Mouse (Mus musculus): ENCODE results near the gene Aebp2.

Gene Aebp2

DNA sequence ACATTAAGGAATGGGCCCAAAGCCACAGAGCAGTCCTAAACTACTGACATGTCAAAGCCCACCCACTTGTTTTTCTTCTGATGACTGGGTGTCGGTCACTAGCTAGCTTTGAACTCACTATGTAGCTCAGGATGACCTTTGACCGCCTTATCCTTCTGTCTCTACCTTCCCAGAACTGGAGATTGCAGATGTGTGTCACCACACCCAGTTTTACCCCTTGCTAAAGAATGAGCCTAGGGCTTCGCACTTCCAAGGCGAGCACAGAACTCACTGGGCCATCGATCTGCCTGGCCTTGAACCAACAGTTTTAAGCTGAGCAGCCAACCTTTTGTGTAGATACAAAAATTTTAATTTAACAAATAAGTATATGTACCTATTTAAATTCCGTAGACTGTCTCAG lies 13.8 kb upstream of the Aebp2 start:
- no peak for DNase-seq

DNA sequence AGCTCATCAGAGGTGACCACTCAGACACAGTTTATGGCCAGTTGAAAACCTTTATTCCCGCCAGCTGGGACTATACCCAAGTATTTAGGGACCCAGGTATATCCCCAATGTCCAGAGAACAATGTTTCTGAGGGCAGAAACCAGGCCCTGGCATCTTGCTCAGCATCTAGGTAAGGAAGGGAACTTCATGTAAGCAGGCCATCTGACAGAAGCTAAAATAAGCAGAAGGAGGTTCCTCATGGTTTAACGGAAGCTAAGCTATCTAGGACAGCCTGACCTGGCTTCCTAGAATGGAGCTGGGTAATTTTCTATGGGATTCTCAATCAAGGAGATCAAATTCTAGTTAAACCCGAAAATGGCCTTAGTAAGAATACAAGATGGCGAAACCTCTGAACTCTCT lies 12.9 kb upstream of the Aebp2 start:
- DNase-seq: no peak

DNA sequence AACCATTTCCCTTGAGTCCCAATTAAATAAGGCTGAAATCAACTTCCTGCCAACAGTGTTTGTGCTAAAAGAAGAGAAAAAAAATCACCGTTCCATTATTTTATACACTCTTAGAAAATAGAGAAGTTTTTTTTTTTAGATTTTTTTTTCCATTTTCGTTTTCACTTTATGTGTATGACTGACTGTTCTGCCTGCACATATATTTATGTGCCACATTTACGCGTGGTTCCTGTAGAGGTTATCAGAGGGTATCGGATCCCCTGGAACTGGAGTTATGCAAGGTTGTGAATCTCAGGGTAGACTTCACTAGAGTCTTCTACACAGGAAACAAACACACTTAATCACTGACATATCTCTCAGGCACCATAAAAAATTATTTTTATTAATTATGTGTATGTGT lies 12.3 kb upstream of the Aebp2 start:
- DNase-seq: no peak

DNA sequence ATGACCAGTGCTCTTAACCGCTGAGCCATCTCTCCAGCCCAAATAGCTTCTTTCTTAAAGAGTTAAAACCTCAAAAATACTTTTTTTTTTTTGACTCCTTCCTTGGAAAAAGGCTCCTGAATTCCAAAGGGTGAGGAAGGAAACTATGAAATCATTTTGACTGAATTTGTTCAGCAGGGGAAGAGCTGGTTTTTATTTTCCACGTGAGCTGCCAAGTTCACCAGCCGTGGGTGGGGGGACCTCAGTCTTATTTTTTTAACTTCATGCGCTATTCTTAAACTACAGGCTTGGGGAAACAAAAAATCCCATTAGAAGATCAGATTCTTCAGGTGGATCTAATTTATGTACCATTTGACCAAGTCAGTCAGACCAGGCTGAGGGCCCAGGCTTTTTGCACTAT lies 11.2 kb upstream of the Aebp2 start:
- no peak for DNase-seq

DNA sequence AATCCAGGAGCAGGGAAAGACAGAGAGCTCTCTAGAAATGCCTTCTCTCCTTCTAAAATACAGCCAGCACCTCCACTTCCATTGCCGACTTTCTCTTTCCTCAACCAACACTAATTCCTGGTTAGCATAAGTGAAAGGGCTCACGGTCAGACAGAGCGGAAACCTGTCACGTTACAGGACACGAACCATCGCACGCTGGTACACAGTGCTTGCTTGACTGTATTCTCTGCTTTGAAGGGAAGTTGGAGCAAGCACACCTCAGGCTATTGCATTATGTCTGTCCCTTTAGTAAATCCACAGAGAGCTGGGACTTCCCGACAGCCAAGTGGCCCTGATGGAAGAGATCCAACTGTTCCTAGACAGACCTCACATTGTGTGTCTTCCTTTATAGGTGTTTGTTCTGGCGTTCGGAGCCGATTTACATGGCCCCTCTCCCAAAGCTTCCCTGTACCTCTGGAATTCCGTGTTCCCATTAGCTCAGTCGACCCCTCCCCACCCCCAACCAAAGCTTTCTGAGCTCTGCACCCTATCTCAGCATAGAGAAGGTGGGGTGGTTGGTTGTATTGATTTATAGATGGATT lies 10.5 kb upstream of the Aebp2 start:
- DNase-seq: no peak

DNA sequence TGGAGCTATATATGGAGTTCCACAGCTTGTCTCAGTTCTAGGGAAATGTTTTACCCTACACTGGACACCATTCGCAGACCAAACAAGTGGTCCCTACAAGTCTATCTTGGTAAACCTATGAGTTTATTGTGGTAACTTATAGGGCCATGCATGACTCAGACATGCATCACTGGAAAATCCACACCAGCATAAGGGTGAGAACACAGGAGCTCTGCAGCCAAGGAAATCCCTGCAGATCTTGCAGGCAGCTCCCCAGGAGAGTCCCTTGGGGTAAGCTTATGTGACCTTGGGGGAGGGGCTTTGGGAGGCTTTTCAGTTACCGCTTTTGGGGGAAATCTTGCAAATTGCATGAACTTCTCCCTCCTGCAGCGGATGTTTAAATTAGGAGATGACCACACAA lies 8.6 kb upstream of the Aebp2 start:
- no peak for DNase-seq

DNA sequence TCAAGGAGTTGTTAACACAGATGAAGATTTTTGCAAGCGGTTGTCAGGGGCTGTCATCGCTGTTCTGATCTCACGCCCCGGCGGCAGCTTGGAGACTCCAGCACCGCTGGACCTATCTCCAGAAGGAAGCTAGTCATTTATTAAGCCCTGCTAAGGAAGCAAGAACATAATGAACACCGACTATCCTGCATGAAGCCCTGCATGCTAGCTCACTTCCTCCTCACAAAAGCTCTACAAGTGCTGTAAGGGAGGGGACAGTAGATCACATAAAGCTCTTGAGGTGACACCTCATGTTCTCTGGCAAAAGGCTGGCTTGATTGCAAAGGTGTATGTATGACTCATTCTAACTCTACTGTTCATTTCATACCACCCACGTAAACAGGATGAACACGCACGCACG lies 7.8 kb upstream of the Aebp2 start:
- DNase-seq: no peak

DNA sequence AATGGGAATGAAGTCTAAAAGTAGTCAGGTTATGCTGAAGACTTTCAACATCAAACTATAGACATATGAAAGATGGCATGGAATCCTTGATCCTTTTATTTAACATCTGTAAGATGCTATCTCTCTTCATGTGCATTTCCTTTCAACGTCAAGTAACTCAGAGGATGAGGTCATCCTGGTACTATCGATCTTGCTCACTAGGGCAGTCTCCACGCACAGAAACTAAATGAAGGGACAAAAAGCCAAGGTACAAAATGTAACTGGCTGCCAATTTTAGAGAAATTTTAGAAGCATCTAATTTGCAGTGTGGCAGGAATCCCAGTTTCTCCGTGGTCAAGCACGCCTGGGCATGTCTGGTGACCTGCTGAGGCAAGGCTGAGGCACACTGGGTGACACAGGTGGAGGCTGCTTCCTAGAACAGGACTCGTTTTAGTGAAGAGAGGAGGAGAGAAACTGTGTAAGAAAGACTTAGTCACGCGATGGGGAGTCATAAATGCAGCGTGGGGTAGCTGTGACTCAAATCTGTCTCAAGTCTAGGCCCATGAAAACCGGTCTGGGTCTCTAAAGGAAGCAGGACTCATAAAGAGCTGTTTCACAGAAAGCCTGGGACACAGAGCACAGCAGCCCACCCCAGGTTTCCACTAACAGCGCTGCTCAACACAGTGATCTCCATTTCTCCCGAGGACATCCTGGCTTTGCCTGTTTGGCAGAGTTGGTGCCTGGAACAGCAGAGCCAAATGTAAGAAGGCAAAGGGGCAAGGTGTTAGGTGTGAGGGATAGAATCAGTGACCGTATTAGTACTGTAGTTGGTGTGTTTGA lies 1.7 kb upstream of the Aebp2 start:
- no peak for DNase-seq

DNA sequence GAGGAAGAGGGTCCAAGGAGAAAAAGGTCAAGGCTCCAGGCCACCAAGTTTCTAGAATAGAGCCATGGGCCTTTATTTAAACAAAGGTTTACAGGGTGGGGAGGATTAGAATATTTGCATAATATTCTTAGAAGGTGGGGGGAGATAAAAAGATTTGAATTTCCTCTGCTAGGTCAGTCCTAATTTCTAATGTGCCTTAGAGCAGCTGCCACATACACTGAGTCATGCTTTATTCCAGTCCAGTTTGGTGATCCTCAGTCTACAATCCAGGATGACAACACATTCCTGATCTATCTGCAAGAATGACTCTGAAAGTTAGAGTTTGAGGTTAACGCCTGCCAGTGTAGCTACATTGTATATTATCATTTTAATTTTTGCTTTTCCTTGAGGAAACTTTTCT lies 841 bp upstream of the Aebp2 start:
- DNase-seq: no peak

DNA sequence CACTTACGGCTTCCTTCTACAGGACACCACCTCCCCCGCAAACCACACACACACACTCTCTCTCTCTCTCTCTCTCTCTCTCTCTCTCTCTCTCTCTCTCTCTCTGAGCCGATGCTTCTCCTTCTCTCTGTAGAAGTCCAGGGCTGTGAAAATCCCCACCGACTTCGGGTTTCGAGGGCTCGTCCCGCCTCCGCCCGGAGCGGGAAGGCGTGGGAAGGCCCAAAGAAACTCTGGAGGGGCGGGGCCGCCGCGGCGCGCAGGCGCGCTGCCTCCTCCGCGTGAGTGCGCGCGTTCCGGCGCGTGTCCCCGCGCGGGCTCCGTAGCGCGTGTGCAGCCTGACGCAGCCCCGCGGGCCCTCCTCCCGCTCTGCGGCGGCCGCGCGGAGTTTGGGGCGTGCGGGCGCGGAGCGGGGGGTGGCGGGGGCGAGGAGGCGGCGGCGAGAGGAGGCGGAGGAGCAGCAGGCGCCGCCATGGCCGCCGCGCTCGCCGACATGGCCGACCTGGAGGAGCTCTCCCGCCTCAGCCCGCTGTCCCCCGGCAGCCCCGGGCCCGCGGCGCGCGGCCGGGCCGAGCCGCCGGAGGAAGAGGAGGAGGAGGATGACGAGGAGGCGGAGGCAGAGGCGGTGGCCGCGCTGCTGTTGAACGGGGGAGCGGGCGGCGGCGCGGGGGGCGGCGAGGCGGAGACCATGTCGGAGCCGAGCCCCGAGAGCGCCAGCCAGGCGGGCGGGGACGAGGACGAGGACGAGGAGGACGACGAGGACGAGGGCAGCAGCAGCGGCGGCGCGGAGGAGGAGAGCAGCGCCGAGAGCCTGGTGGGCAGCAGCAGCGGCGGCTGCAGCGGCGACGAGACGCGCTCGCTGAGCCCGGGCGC lies 998 bp downstream of the Aebp2 start:
- DNase-seq: peak; percentile 95

DNA sequence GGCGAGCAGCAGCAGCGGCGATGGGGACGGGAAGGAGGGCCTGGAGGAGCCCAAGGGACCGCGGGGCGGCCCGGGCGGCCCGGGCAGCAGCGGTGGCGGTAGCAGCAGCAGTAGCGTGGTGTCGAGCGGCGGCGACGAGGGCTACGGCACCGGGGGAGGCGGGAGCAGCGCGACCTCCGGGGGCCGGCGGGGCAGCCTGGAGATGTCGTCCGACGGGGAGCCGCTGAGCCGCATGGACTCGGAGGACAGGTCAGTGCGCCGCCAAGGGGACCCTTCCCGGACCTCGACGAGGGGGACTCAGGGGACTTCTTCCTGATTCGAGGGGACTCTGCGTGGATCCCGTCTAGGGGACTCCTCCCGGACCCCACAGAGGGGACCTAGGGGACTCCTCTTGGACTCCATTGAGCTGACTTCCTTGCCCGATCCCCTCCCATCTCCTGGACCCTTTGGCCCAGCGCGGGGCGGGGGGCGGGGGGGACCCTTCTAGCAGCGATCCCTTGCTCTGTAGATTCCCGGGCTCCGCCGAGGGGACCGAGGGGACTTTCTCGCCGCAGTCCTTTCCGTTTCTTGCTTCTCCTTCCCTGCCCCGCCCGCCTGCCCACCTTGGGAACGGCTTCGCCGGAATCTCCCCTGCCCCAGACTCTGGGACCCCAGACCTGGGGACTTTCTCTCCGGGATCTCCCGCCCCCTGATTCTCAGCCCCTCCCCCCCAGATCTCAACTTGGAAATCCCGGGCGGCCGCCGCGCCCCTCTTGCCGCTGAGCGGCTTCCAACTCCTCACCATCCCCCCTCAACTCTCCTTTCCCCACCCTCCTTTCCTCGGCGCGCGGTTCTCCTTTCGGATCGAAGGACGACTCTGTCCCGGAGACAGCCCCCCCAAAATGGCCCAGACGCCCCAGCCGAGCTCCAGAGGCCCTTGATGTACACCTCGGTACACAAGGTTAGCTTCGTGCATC lies 1.9 kb downstream of the Aebp2 start:
- DNase-seq: peak; percentile 64

DNA sequence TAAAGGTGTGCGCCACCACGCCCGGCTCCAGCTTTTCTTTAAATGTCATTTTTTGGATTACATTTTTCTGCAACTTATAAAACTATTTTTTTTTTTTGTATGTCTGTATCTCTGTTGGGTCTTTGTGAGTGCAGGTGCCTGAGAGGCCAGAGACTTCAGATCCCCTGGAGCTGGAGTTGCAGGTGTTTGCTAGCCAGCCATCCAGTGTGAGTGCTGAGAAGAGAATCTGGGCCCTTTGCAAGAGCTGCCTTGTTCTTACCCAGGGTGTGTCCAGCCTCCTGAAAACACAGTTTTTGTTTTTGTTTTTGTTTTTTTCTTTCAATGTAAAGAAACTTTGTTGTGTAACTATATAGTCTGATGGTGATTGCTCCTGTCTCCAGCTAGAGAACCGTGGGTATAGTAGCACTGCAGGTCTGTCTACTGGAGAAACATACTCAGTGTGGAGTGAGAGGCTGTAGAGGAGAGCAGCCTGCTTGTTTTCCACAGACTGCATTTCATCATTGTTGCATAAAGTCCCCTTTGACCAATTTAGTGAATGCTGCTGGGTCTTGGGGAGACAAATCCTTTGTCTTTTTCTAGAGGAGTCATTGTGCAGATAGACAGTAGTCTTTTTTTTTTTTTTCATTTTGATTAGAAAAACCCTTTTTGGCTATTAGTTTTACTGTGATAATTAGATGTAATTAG lies 6.9 kb downstream of the Aebp2 start:
- peak; percentile 62 for DNase-seq

DNA sequence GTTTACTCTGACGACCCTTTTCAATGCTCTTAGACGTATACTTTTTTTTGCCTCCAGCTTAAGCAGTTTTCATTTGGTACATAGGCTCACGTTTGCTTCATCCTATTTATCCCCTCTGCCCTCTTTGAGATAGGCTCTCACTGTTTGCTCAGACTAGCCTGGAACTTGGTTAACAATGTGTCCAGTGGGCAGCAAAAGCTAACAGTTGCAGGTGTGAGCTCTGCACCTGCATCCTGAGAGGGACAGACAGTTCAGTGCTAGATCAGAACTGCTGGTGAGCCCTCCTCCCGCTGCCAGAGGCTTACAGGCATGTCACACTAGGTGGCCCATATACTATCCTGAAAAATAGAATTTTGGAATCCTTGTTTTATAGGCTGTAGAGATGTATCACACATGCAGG lies 7.8 kb downstream of the Aebp2 start:
- DNase-seq: peak; percentile 59

DNA sequence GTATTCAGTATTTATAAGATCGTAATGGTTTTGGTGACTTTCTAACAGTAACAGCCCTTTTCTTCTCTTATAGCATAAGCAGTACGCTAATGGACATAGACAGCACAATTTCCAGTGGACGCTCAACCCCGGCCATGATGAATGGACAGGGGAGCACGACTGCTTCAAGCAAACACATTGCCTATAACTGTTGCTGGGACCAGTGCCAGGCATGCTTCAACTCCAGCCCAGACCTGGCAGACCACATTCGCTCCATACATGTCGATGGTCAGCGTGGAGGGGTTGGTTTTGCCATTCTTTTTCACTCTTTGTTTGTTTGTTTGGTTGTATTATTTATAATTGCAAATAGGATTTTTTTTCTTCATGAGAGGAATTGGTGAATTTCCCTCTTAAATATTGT lies 11.2 kb downstream of the Aebp2 start:
- DNase-seq: no peak

DNA sequence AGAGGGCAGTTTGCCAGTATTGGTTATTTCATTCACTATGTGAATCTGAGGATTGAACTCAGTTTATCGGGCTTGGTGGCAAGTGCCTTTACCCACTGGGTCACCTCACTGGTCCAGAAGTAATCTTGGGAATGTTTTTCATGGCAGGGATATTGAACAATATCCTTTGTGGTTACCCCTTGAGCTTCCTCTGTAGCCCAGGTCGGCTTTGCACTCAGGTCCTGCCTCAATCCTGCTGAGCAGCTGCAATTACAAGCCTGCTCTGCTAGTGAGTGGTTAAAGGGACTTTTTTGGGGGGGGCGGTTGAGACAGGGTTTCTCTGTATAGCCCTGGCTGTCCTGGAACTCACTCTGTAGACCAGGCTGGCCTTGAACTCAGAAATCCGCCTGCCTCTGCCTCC lies 13.8 kb downstream of the Aebp2 start:
- no peak for DNase-seq

DNA sequence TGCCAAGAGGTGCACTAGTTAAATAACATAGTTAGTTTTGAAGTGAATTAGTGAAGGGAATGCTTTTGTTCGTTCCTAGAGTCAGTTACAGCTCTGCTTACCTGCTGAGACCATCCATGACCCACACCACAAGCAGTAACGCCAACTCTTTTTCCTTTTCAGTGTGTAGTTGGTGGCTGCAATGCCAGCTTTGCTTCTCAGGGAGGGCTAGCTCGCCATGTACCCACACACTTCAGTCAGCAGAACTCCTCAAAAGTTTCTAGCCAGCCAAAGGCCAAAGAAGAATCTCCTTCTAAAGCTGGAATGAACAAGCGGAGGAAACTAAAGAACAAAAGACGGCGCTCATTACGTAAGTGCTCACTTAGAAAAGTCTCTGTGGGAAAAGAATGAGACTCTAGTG lies 19.5 kb downstream of the Aebp2 start:
- no peak for DNase-seq

DNA sequence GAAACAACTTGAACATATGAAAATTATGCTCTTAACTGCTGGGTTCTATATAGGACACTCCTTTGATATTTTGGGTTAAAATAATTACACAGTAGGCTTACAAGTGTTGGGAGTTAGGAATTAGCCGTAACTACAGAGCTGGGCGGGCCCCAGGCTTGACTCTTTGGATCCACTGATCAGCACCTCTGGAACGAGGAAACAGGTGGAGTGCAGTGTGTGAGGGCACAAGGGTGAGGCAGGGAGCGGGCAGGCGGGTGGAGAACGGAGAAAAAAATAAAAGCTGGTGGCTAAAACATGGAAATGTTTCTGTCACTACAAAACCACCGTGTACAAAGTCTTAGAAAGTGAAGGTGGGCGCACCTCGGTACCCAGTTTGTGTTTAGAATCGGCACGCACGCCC lies 20.2 kb downstream of the Aebp2 start:
- DNase-seq: peak; percentile 28

DNA sequence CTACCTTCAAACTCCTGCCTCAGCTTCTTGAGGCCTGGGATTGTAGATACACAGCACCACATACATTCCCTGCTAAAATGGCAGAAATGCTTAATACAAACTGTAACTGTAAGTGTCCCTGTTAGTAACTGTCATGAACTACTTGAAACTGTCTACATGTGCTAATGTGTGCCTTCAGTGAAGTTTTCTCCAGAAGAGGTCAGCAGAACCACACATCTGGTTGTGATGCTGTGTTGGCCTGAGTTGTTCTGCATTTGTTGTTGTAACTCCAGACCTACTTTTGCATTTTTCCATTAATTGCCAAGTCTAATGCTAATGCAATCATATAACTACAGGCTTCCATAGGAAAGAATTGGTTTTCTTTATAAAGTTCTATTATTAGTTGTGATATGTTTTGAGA lies 23.5 kb downstream of the Aebp2 start:
- DNase-seq: no peak

DNA sequence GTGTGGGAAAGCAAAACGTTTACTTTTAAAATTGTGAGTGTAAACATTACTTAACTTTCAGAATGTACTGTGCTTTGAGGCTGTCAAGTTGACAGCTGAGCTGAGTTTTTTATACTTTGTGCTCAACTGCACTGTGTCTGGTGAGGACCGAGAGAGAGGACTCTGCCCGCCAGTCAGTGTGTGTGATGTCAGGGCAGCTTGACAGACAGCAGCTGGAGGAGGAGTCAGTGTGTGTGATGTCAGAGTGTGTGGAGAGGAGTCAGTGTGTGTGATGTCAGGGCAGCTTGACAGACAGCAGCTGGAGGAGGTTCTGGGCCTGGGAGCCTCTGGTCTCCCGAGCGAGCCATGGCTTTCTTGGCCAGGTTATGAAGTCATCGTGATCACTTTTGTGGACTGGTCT lies 24.4 kb downstream of the Aebp2 start:
- DNase-seq: no peak

DNA sequence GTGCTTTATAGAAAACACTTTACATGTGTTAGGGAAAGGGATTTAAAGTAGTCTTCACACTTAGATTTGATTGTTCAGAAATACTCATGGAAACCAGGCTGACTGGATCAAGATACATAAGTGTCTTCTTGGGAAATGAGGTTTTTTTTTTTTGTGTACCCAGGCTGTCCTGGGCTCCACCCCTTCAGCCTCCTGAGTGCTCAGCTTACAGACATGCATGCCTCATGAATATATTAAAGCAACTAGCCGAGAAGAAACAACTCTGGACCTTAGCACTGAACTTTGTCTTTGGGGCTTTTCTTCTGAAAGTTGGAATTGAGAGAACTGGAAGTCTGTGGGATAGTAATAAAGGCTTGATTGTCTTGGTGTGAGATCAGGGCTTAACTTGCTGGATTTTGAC lies 27.3 kb downstream of the Aebp2 start:
- no peak for DNase-seq

DNA sequence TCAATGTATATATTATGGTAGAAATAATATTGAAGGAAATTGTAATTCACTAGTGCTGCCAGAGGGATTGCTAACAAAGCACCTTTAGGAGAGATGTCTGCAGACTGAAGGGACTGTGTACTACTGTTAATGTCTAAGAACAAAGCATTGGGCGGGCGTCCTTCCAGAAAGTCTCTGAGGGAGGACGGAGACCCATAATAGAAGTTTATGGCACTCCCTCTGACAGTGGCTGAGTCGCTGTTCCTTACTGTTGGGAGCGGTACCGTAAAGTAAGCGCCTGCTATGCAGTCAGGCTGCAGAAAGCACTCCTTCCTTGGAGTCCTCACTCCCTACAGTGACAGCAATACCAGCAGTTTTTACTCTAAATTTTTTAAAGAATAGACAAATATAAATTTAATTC lies 29.5 kb downstream of the Aebp2 start:
- DNase-seq: no peak

DNA sequence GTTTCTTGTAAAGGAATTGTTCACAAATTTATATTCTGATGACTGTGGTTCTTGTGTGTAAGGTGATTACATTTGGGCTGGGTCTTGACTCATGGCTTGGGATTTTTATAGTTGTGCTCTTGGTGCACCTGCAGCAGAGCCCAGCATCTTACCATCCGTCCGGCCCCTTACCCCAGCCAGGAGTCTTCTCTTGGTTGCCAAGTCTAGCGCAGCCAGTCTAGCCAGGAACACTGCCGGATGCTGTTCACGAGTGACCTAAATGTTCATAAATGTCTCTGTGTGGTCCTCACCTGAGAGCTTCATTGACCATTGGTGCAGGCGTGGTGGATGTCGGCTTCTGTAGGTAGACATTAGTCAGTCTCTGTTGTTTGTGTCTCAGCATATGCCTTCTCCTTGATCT lies 33.0 kb downstream of the Aebp2 start:
- no peak for DNase-seq

All from thymus, postnatal 14 days (tissue).